Mouse (Mus musculus) megakaryocyte, embryonic 14.5 days (primary cell): ENCODE data around the gene Rtraf. TPM values are rescaled to one million over a fixed set of nuclear protein-coding genes. Genes with fewer than 3 reads are reported as not detected.

Source experiments
- H3K27me3 ChIP-seq: replicated peaks from 2 replicates; pipeline ENCODE3; 2012; ENCODE audit warnings: inconsistent platforms
- H3K36me3 ChIP-seq: replicated peaks from 2 replicates; pipeline ENCODE3; 2012; ENCODE audit warnings: low read length, inconsistent platforms, mixed read lengths
- H3K4me1 ChIP-seq: 2 replicates; pipeline ENCODE4 v1.6.1; 2012; ENCODE audit warnings: inconsistent platforms
- H3K4me3 ChIP-seq: replicated peaks from 2 replicates; pipeline ENCODE3; 2012; ENCODE audit warnings: moderate library complexity, mild to moderate bottlenecking, inconsistent platforms
- H3K9me3 ChIP-seq: 2 replicates; pipeline ENCODE4 v1.6.1; 2012; ENCODE audit warnings: inconsistent platforms
- FLI1 ChIP-seq: IDR thresholded peaks from 2 replicates; pipeline ENCODE4 v1.6.1; 2012; ENCODE audit warnings: low read length, inconsistent platforms, mixed read lengths
- GATA1 ChIP-seq: IDR thresholded peaks from 3 replicates; pipeline ENCODE4 v1.6.1; 2012; ENCODE audit warnings: mixed read lengths, low read length, inconsistent platforms, borderline replicate concordance
- polyA plus RNA-seq: library from polyadenylated mRNA; stranded (reverse); fragments of >175 nt; gene quantifications from 2 replicates; pipeline ENCODE4 v1.2.3, GENCODE M21; 2012; ENCODE audit warnings: low replicate concordance; ENCODE audit not compliant: insufficient read depth

Gene Rtraf
- polyA plus RNA-seq, 1 experiment, result 264 TPM

- H3K4me3 ChIP-seq, result peak overlapping the region; percentile 33
- peaks cover 2% of the 10 kb centered on the region for H3K27me3 ChIP-seq
- H3K36me3 ChIP-seq, result no peaks in the 10 kb centered on the region
- H3K4me1 ChIP-seq, result peaks cover 22% of the 10 kb centered on the region
- H3K9me3 ChIP-seq, result no peaks in the 10 kb centered on the region
- TF ChIP-seq FLI1 (no peak), GATA1 (no peak)
These were observed 61.6 kb downstream of the Rtraf start for GRCm38 (mm10) chr14:19762014-19762413.

Other genes with a start within 250 kb of the Rtraf start
- gene Gm2237, start 238.7 kb downstream of the Rtraf start, polyA plus RNA-seq, result not detected in 2 replicates
- gene Gm5458, start 221.2 kb downstream of the Rtraf start, polyA plus RNA-seq, result not detected in 2 replicates
- 0.15 and 0.34 TPM in 2 replicates for gene Nid2, start 72.6 kb downstream of the Rtraf start, polyA plus RNA-seq
- gene Gng2, start 153.8 kb upstream of the Rtraf start, polyA plus RNA-seq, result 0.50 TPM in 1 of 2 replicates, not detected in the other